Mouse (Mus musculus): ENCODE results near the gene Alg11.

DNA sequence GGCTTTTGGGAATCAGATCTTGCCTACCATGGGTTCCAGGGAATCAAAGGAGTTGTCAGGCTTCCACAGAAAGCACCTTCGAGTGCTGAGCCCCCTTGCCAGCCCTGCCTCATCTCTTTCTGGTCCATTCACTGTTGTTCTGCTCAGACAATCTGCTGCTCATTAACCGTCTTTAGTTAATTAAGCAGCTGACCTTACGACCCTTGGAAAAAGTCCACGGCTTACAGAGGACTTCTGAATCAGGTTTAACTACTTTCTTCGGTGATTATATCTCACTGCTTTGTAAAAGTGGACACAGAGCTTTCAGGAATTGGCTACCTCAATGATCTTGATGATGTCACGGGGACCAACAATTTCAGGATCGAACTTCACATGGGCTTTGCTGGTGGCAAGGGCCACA, 42.8 kb upstream of the Alg11 start:
- TF ChIP-seq POLR2A (IDR thresholded peaks at IDR 0.05; ENCODE audit: low read depth, low read length) (no peak), TBP (conservative IDR thresholded peaks at IDR 0.05; ENCODE audit: low read depth, low read length) (no peak), BHLHE40 (IDR thresholded peaks at IDR 0.05; ENCODE audit: low read depth, low read length) (no peak), RAD21 (IDR thresholded peaks at IDR 0.05; ENCODE audit: low read depth, low read length) (no peak), EP300 (IDR thresholded peaks at IDR 0.05; ENCODE audit: low read length) (no peak), CTCF (conservative IDR thresholded peaks at IDR 0.05 in 1 of 2, IDR thresholded peaks at IDR 0.05 in 1 of 2; ENCODE audit: low read depth in 2 of 2, low read length in 2 of 2) (no peak), NRF1 (IDR thresholded peaks at IDR 0.05; ENCODE audit: low read depth, low read length) (no peak)
